Mouse (Mus musculus): ENCODE results near the gene Aplnr.

DNA sequence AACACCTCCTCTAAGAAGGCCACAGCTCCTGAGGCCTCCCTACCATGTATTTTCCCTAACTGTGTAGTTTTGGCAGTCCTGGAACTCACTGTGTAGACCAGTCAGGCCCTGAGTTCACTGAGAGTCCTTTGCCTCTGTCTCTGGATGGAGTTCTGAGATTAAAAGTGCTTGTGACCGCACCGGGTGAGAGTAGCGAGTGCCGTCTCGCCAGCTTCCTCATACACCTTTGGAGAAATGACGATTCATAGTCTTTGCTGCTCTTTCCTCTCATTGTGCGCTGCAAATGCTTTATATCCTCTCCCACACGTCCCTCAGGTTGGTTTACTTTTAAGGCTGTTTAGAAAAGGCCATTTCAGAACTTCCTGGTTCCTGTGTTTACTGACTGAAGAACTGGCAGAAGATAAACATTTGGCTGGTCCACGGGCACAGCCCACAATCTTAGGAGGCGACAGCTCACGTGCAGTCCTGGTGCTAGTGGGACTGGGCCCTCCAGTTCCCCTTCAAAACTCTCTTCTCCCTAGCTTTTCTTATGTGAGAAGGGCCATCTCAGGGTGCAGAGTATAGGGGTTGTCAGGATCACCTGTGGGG lies 30.5 kb upstream of the Aplnr start:
- TF ChIP-seq POLR2A (IDR thresholded peaks at IDR 0.05; ENCODE audit: low read depth, low read length) = no peak
- TF ChIP-seq CTCF (IDR thresholded peaks at IDR 0.05; ENCODE audit: extremely low read depth, insufficient read depth, insufficient read length, insufficient replicate concordance) = no peak

All from spleen, adult 2 months (tissue).